Mouse (Mus musculus) liver, embryonic 16.5 days (tissue): ENCODE results near the gene Tbcd. TPM values are rescaled to one million over a fixed set of nuclear protein-coding genes. Genes with fewer than 3 reads are reported as not detected.

Experiments used
- ATAC-seq: fragments of 200-750 bp; cut with Nextera tagmentation; 2 replicates; pipeline ENCODE4 v1.8.0; 2017; ENCODE audit warnings: low read depth, mild to moderate bottlenecking, moderate number of reproducible peaks, moderate library complexity
- H3K27ac ChIP-seq: fragments of 300-500 bp; sonication (generic); 2 replicates; pipeline ENCODE4 v1.5.1; 2014; ENCODE audit warnings: mild to moderate bottlenecking, low read length
- H3K27me3 ChIP-seq: fragments of 300-500 bp; sonication (generic); 2 replicates; pipeline ENCODE4 v1.6.1; 2014; ENCODE audit warnings: low read depth, low read length, mixed read lengths; ENCODE audit not compliant: control insufficient read depth, insufficient read depth
- H3K36me3 ChIP-seq: fragments of 300-500 bp; sonication (generic); 2 replicates; pipeline ENCODE4 v1.6.1; 2014; ENCODE audit warnings: mild to moderate bottlenecking; ENCODE audit not compliant: control insufficient read depth, insufficient read depth
- H3K4me1 ChIP-seq: fragments of 300-500 bp; sonication (generic); 2 replicates; pipeline ENCODE4 v1.6.1; 2014; ENCODE audit warnings: low read depth, low read length, mixed read lengths; ENCODE audit not compliant: control insufficient read depth
- H3K4me2 ChIP-seq: fragments of 300-500 bp; sonication (generic); 2 replicates; pipeline ENCODE4 v1.6.1; 2014; ENCODE audit warnings: low read depth, low read length, mixed read lengths
- H3K4me3 ChIP-seq: fragments of 300-500 bp; sonication (generic); 2 replicates; pipeline ENCODE4 v1.5.1; 2014; ENCODE audit warnings: low read depth, mild to moderate bottlenecking, low read length
- H3K9ac ChIP-seq: fragments of 300-500 bp; sonication (generic); 2 replicates; pipeline ENCODE4 v1.6.1; 2014; ENCODE audit warnings: low read depth, low read length
- H3K9me3 ChIP-seq: fragments of 300-500 bp; sonication (generic); replicated peaks from 2 replicates; pipeline ENCODE4 v1.6.1; 2016; ENCODE audit warnings: low read length; ENCODE audit not compliant: control insufficient read depth
- WGBS: fragments of 180-500 bp; shearing (Covaris S2); extraction: QIAGEN DNeasy Blood & Tissue Kit; methylation state at CpG from one replicate; pipeline ENCODE4 v1.1.7; 2014; ENCODE audit not compliant: insufficient replicate concordance; 5-methylcytosine and 5-hydroxymethylcytosine counted together
- polyA plus RNA-seq: library from polyadenylated mRNA; unstranded; fragments of >200 nt; fragmentation: Nextera tagmentation; extraction: Ambion mirVana; gene quantifications from 2 replicates; pipeline ENCODE4 v1.2.1, GENCODE M21; 2015

Gene Tbcd
- polyA plus RNA-seq, 1 experiment from 2014 or later, result 21.4 TPM

DNA sequence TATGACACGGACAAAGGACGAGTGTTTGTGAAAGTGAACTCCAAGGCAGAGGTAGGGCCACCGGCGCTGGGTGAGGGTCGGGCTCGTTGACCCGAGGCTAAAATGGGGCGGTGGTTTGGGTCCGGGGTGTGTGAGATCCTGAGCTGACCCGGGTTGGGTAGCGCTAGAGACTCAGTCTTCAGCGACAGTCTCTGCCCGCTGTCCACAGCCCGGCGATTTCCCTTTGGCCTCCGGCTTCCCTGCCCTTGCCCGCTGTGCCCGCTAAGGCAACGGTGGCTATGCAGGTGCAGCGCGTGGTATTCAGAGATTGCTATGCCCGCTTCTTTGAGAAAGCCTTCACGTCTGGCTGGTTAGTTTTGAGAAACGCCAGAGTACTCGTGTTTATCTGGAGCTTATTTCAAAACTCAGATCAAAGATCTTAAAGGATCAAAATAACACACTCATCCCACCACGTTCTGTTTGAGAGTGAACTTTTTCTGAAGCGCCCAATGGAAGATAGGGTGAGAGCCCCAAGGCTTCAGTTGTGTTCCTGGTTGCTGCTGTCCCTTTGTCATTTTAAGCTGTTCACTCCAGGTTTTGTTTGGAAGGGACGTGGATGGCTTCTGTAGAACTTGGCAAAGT, 30.1 kb upstream of the Tbcd start:
- ATAC-seq, result peak; percentile 56
- Histone ChIP-seq H3K4me2 (peak overlapping the region; percentile 75), H3K9me3 (no peaks in the 10 kb centered on the region), H3K27ac (peak overlapping the region; percentile 83), H3K4me1 (peaks cover 31% of the 10 kb centered on the region), H3K27me3 (no peaks in the 10 kb centered on the region), H3K4me3 (peak overlapping the region; percentile 85), H3K36me3 (peaks cover 19% of the 10 kb centered on the region), H3K9ac (peak overlapping the region; percentile 93)
- under 1% methylated on average over 28 of the region's 28 CpGs for WGBS

- peak overlapping the region; percentile 84 for H3K4me3 ChIP-seq
- H3K27me3 ChIP-seq, result no peaks in the 10 kb centered on the region
- peaks cover 47% of the 10 kb centered on the region for H3K4me1 ChIP-seq
- 19% methylated on average over 4 of the region's 4 CpGs for WGBS
- H3K4me2 ChIP-seq, result peak overlapping the region; percentile 93
- H3K36me3 ChIP-seq, result peaks cover 27% of the 10 kb centered on the region
- H3K9ac ChIP-seq, result peak overlapping the region; percentile 72
- H3K27ac ChIP-seq, result peak overlapping the region; percentile 100
- no peaks in the 10 kb centered on the region for H3K9me3 ChIP-seq
- peak; percentile 77 for ATAC-seq
Measured at GRCm38 (mm10) chr11:121433397-121433796, 18.4 kb upstream of the Tbcd start.

DNA sequence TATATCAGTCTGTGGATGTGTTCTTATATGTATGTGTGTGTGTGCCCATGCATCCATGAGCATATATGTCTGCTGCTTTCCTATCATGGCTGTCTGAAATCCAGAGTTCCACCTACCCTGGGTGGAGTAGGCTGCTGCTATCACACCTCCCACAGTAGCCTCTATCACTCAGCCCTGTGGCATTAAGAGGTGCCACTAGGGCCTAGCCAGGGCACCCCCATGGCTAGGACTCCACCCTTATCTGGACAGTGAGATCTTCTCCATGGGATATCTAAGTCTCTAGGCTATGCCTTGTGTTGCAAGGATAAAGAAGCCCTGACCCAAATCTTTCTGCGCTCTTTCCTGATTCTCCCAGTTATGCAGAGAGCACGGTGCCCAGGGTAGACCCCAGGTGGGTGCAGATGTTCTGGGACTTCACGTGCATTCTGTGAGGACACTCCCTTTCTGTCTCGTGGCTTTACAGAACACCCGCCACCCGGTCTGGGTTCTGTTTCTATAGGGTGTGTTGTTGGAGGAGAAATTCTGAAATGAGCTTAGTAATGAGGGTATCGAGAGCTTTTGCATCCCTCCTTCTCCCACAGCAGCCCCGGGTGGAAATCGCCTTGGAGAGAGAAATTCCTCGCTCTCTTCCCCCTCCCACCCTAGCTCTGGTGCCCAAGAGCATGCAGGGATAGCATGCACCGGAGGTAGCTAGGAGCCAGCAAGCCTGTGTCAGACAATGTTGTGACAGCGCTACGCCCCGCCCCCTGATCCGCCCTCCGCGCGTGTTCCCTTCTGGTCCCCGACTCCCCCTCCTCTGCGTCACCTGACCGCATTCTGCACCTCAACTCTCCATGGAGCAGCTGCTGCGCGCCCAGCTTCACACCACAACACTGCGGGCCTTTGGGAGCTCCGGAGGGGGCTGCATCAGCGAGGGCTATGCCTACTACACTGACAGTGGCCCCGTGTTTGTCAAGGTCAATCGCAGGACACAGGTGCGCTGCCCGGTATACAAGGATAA, 17.3 kb upstream of the Tbcd start, which contains the start of gene Fn3k:
Fn3k (plus strand) TSS at position 758 of the 1,000 bp plus-strand sequence.
- peak within 1 kb of the TSS; percentile 83 for H3K9ac ChIP-seq
- H3K36me3 ChIP-seq, result peaks cover 17% of the 10 kb centered on the region
- 4% methylated on average over 30 of the region's 30 CpGs for WGBS

GRCm38 (mm10) chr11:121437236-121437635, 14.5 kb upstream of the Tbcd start:
- H3K27me3 ChIP-seq, result no peaks in the 10 kb centered on the region
- H3K27ac ChIP-seq, result peak overlapping the region; percentile 100
- peaks cover 26% of the 10 kb centered on the region for H3K36me3 ChIP-seq
- peak overlapping the region; percentile 83 for H3K9ac ChIP-seq
- H3K4me3 ChIP-seq, result peak overlapping the region; percentile 84
- peak overlapping the region; percentile 93 for H3K4me2 ChIP-seq
- no peaks in the 10 kb centered on the region for H3K9me3 ChIP-seq
- 63% methylated on average over 5 of the region's 5 CpGs for WGBS
- peaks cover 55% of the 10 kb centered on the region for H3K4me1 ChIP-seq
- peak; percentile 3; the same call in 1 of the 2 replicates for ATAC-seq

More for the DNA sequence above, 17.3 kb upstream of the Tbcd start, which contains the start of gene Fn3k:
- Histone ChIP-seq H3K4me1 (peaks cover 56% of the 10 kb centered on the region), H3K4me2 (peak within 1 kb of the TSS; percentile 93), H3K27me3 (no peaks in the 10 kb centered on the region), H3K27ac (peak within 1 kb of the TSS; percentile 100), H3K9me3 (no peaks in the 10 kb centered on the region), H3K4me3 (peak within 1 kb of the TSS; percentile 84)
- peak; percentile 94 for ATAC-seq

- peak overlapping the region; percentile 70 for H3K27ac ChIP-seq
- peak overlapping the region; percentile 56 for H3K4me2 ChIP-seq
- ATAC-seq, result peak; percentile 33
- H3K36me3 ChIP-seq, result peaks cover 34% of the 10 kb centered on the region
- peak overlapping the region; percentile 23; the same call in 1 of the 2 replicates for H3K9ac ChIP-seq
- H3K4me3 ChIP-seq, result peak overlapping the region; percentile 39
- H3K27me3 ChIP-seq, result no peaks in the 10 kb centered on the region; the same call in 1 of the 2 replicates
- H3K4me1 ChIP-seq, result peaks cover 31% of the 10 kb centered on the region
- 53% methylated on average over 5 of the region's 5 CpGs for WGBS
- no peaks in the 10 kb centered on the region for H3K9me3 ChIP-seq
Measured at GRCm38 (mm10) chr11:121439686-121440292, 12.0 kb upstream of the Tbcd start.

- Histone ChIP-seq H3K9me3 (no peaks in the 10 kb centered on the region), H3K9ac (no peak overlapping the region), H3K4me1 (peaks cover 30% of the 10 kb centered on the region), H3K27me3 (no peaks in the 10 kb centered on the region; the same call in 1 of the 2 replicates), H3K36me3 (peaks cover 34% of the 10 kb centered on the region), H3K4me3 (no peak overlapping the region), H3K4me2 (no peak overlapping the region), H3K27ac (no peak overlapping the region; the same call in 1 of the 2 replicates)
- no peak for ATAC-seq
- 76% methylated on average over 4 of the region's 4 CpGs for WGBS
Measured at GRCm38 (mm10) chr11:121441653-121442052, 10.1 kb upstream of the Tbcd start.

- Histone ChIP-seq H3K4me3 (no peak overlapping the region), H3K9me3 (no peaks in the 10 kb centered on the region), H3K4me1 (peaks cover 26% of the 10 kb centered on the region), H3K4me2 (no peak overlapping the region), H3K36me3 (peaks cover 34% of the 10 kb centered on the region), H3K27me3 (no peaks in the 10 kb centered on the region; the same call in 1 of the 2 replicates), H3K9ac (no peak overlapping the region), H3K27ac (no peak overlapping the region)
- 49% methylated on average over 2 of the region's 2 CpGs for WGBS
- no peak for ATAC-seq
Measured at GRCm38 (mm10) chr11:121442076-121442475, 9.7 kb upstream of the Tbcd start.

GRCm38 (mm10) chr11:121451216-121451726, 478 bp upstream of the Tbcd start:
- H3K9ac ChIP-seq, result peak overlapping the region; percentile 80
- peaks cover 19% of the 10 kb centered on the region for H3K36me3 ChIP-seq
- 26% methylated on average over 9 of the region's 9 CpGs for WGBS
- no peaks in the 10 kb centered on the region for H3K9me3 ChIP-seq
- peak overlapping the region; percentile 85 for H3K4me3 ChIP-seq
- no peak for ATAC-seq
- peaks cover 22% of the 10 kb centered on the region for H3K4me1 ChIP-seq
- H3K27me3 ChIP-seq, result no peaks in the 10 kb centered on the region
- peak overlapping the region; percentile 72 for H3K4me2 ChIP-seq
- peak overlapping the region; percentile 93 for H3K27ac ChIP-seq
